Mouse (Mus musculus): ENCODE data around the gene Ptprn2. TPM values are rescaled to one million over a fixed set of nuclear protein-coding genes. Genes with fewer than 3 reads are reported as not detected.
"Not testable (repeated sequence)": the region's sequence is repeated elsewhere in the genome, so short reads cannot be mapped to it uniquely, and the experiment has no call there.

Gene Ptprn2
- polyA plus RNA-seq, 1 experiment = 0.40 TPM

- TF ChIP-seq POLR2A (IDR thresholded peaks at IDR 0.05; ENCODE audit: control insufficient read depth, low read depth, low read length) (no peak), CTCF (IDR thresholded peaks at IDR 0.05; ENCODE audit: control insufficient read depth, insufficient read depth, insufficient replicate concordance, low read depth, low read length) (no peak)
- Histone ChIP-seq H3K4me1 (ENCODE audit: control insufficient read depth, insufficient read depth, low read length) (peaks cover 13% of the 10 kb centered on the region), H3K4me3 (ENCODE audit: control insufficient read depth, low read depth, low read length) (no peak overlapping the region), H3K27me3 (ENCODE audit: control insufficient read depth, insufficient read depth, low read length) (no peaks in the 10 kb centered on the region), H3K27ac (ENCODE audit: control insufficient read depth, insufficient read depth, low read depth, low read length) (no peak overlapping the region), H3K36me3 (ENCODE audit: control insufficient read depth, insufficient read depth, low read length) (no peaks in the 10 kb centered on the region)
Observed at GRCm38 (mm10) chr12:116484991-116485390, 529 bp upstream of the Ptprn2 start.

- Histone ChIP-seq H3K4me1 (ENCODE audit: control insufficient read depth, insufficient read depth, low read length) (peaks cover 13% of the 10 kb centered on the region), H3K4me3 (ENCODE audit: control insufficient read depth, low read depth, low read length) (peak overlapping the region; percentile 57), H3K27ac (ENCODE audit: control insufficient read depth, insufficient read depth, low read depth, low read length) (no peak overlapping the region), H3K27me3 (ENCODE audit: control insufficient read depth, insufficient read depth, low read length) (no peaks in the 10 kb centered on the region), H3K36me3 (ENCODE audit: control insufficient read depth, insufficient read depth, low read length) (no peaks in the 10 kb centered on the region)
- TF ChIP-seq CTCF (IDR thresholded peaks at IDR 0.05; ENCODE audit: control insufficient read depth, insufficient read depth, insufficient replicate concordance, low read depth, low read length) = no peak
- no peak for TF ChIP-seq POLR2A (IDR thresholded peaks at IDR 0.05; ENCODE audit: control insufficient read depth, low read depth, low read length)
Observed at GRCm38 (mm10) chr12:116486404-116486730, 847 bp downstream of the Ptprn2 start.

GRCm38 (mm10) chr12:116488836-116489235 is 3.3 kb downstream of the Ptprn2 start:
- Histone ChIP-seq H3K36me3 (ENCODE audit: control insufficient read depth, insufficient read depth, low read length) (no peaks in the 10 kb centered on the region), H3K27me3 (ENCODE audit: control insufficient read depth, insufficient read depth, low read length) (no peaks in the 10 kb centered on the region), H3K4me1 (ENCODE audit: control insufficient read depth, insufficient read depth, low read length) (peaks cover 13% of the 10 kb centered on the region), H3K27ac (ENCODE audit: control insufficient read depth, insufficient read depth, low read depth, low read length) (no peak overlapping the region), H3K4me3 (ENCODE audit: control insufficient read depth, low read depth, low read length) (no peak overlapping the region)
- TF ChIP-seq POLR2A (IDR thresholded peaks at IDR 0.05; ENCODE audit: control insufficient read depth, low read depth, low read length) (no peak), CTCF (IDR thresholded peaks at IDR 0.05; ENCODE audit: control insufficient read depth, insufficient read depth, insufficient replicate concordance, low read depth, low read length) (no peak)

- Histone ChIP-seq H3K4me1 (ENCODE audit: control insufficient read depth, insufficient read depth, low read length) (peaks cover 8% of the 10 kb centered on the region), H3K27me3 (ENCODE audit: control insufficient read depth, insufficient read depth, low read length) (no peaks in the 10 kb centered on the region), H3K4me3 (ENCODE audit: control insufficient read depth, low read depth, low read length) (no peak overlapping the region), H3K27ac (ENCODE audit: control insufficient read depth, insufficient read depth, low read depth, low read length) (no peak overlapping the region), H3K36me3 (ENCODE audit: control insufficient read depth, insufficient read depth, low read length) (no peaks in the 10 kb centered on the region)
- TF ChIP-seq POLR2A (IDR thresholded peaks at IDR 0.05; ENCODE audit: control insufficient read depth, low read depth, low read length) (no peak), CTCF (IDR thresholded peaks at IDR 0.05; ENCODE audit: control insufficient read depth, insufficient read depth, insufficient replicate concordance, low read depth, low read length) (no peak)
Observed at GRCm38 (mm10) chr12:116490575-116491356, 5.2 kb downstream of the Ptprn2 start.

GRCm38 (mm10) chr12:116498666-116499065 is 13.1 kb downstream of the Ptprn2 start:
- no peak overlapping the region for H3K27ac ChIP-seq (ENCODE audit: control insufficient read depth, insufficient read depth, low read depth, low read length)
- no peaks in the 10 kb centered on the region for H3K4me1 ChIP-seq (ENCODE audit: control insufficient read depth, insufficient read depth, low read length)
- no peaks in the 10 kb centered on the region for H3K27me3 ChIP-seq (ENCODE audit: control insufficient read depth, insufficient read depth, low read length)
- no peak overlapping the region for H3K4me3 ChIP-seq (ENCODE audit: control insufficient read depth, low read depth, low read length)
- TF ChIP-seq POLR2A (IDR thresholded peaks at IDR 0.05; ENCODE audit: control insufficient read depth, low read depth, low read length) (no peak), CTCF (IDR thresholded peaks at IDR 0.05; ENCODE audit: control insufficient read depth, insufficient read depth, insufficient replicate concordance, low read depth, low read length) (no peak)
- no peaks in the 10 kb centered on the region for H3K36me3 ChIP-seq (ENCODE audit: control insufficient read depth, insufficient read depth, low read length)

- H3K27ac ChIP-seq (ENCODE audit: control insufficient read depth, insufficient read depth, low read depth, low read length) = no peak overlapping the region
Observed at GRCm38 (mm10) chr12:116500652-116501051, 15.1 kb downstream of the Ptprn2 start.

GRCm38 (mm10) chr12:116512482-116512881 is 27.0 kb downstream of the Ptprn2 start:
- Histone ChIP-seq H3K27me3 (ENCODE audit: control insufficient read depth, insufficient read depth, low read length) (no peaks in the 10 kb centered on the region), H3K4me3 (ENCODE audit: control insufficient read depth, low read depth, low read length) (no peak overlapping the region), H3K36me3 (ENCODE audit: control insufficient read depth, insufficient read depth, low read length) (no peaks in the 10 kb centered on the region), H3K27ac (ENCODE audit: control insufficient read depth, insufficient read depth, low read depth, low read length) (no peak overlapping the region), H3K4me1 (ENCODE audit: control insufficient read depth, insufficient read depth, low read length) (no peaks in the 10 kb centered on the region)
- TF ChIP-seq POLR2A (IDR thresholded peaks at IDR 0.05; ENCODE audit: control insufficient read depth, low read depth, low read length) (no peak), CTCF (IDR thresholded peaks at IDR 0.05; ENCODE audit: control insufficient read depth, insufficient read depth, insufficient replicate concordance, low read depth, low read length) (no peak)

More at GRCm38 (mm10) chr12:116500652-116501051, 15.1 kb downstream of the Ptprn2 start:
- Histone ChIP-seq H3K4me1 (ENCODE audit: control insufficient read depth, insufficient read depth, low read length) (no peaks in the 10 kb centered on the region), H3K36me3 (ENCODE audit: control insufficient read depth, insufficient read depth, low read length) (no peaks in the 10 kb centered on the region), H3K27me3 (ENCODE audit: control insufficient read depth, insufficient read depth, low read length) (no peaks in the 10 kb centered on the region), H3K4me3 (ENCODE audit: control insufficient read depth, low read depth, low read length) (no peak overlapping the region)
- no peak for TF ChIP-seq POLR2A (IDR thresholded peaks at IDR 0.05; ENCODE audit: control insufficient read depth, low read depth, low read length)

- not testable (repeated sequence) for H3K36me3 ChIP-seq (ENCODE audit: control insufficient read depth, insufficient read depth, low read length); H3K27ac ChIP-seq (ENCODE audit: control insufficient read depth, insufficient read depth, low read depth, low read length); H3K4me1 ChIP-seq (ENCODE audit: control insufficient read depth, insufficient read depth, low read length); H3K4me3 ChIP-seq (ENCODE audit: control insufficient read depth, low read depth, low read length); H3K27me3 ChIP-seq (ENCODE audit: control insufficient read depth, insufficient read depth, low read length)
Observed at GRCm38 (mm10) chr12:116513788-116514187, 28.3 kb downstream of the Ptprn2 start.
